Mouse (Mus musculus): ENCODE measurements around the gene Vmn1r90. TPM values are rescaled to one million over a fixed set of nuclear protein-coding genes. Genes with fewer than 3 reads are reported as not detected.
"Not testable (repeated sequence)": the region's sequence is repeated elsewhere in the genome, so short reads cannot be mapped to it uniquely, and the experiment has no call there.

Vmn1r90 gene
- polyA plus RNA-seq (2015; fragmentation: Nextera tagmentation; extraction: Ambion mirVana) = 0.17 and 0.30 TPM in 2 replicates

GRCm38 (mm10) chr7:14563406-14563805 lies at the start of gene Vmn1r90:
Gene Vmn1r90, minus strand, starts transcription at chr7:14563506.
- WGBS = 70% methylated on average over 1 of the region's 1 CpGs
- H3K4me2 ChIP-seq = no peak within 1 kb of the TSS

GRCm38 (mm10) chr7:14593009-14593408 lies 29.7 kb upstream of the Vmn1r90 start:
- H3K9me3 ChIP-seq; ATAC-seq (ENCODE audit: insufficient read depth, low FRiP score, low read depth); H3K4me2 ChIP-seq; H3K4me1 ChIP-seq; H3K9ac ChIP-seq; H3K27me3 ChIP-seq (replicated peaks); H3K36me3 ChIP-seq; H3K27ac ChIP-seq; H3K4me3 ChIP-seq (replicated peaks): not testable (repeated sequence)
- WGBS = 64% methylated on average over 8 of the region's 8 CpGs

More at GRCm38 (mm10) chr7:14563406-14563805, at the start of gene Vmn1r90:
- Histone ChIP-seq H3K9me3 (no peaks in the 10 kb centered on the region), H3K27me3 (replicated peaks) (no peaks in the 10 kb centered on the region), H3K9ac (no peak within 1 kb of the TSS), H3K4me3 (replicated peaks) (no peak within 1 kb of the TSS), H3K36me3 (no peaks in the 10 kb centered on the region), H3K4me1 (no peaks in the 10 kb centered on the region), H3K27ac (no peak within 1 kb of the TSS)
- no peak for ATAC-seq (ENCODE audit: insufficient read depth, low FRiP score, low read depth)

GRCm38 (mm10) chr7:14552284-14552683 lies 11.0 kb downstream of the Vmn1r90 start:
- 84% methylated on average over 1 of the region's 1 CpGs for WGBS
- Histone ChIP-seq H3K4me2 (no peak overlapping the region), H3K4me3 (replicated peaks) (no peak overlapping the region)

GRCm38 (mm10) chr7:14525280-14525679 lies 38.0 kb downstream of the Vmn1r90 start:
- Histone ChIP-seq H3K9ac (no peak overlapping the region), H3K36me3 (no peaks in the 10 kb centered on the region), H3K9me3 (no peaks in the 10 kb centered on the region), H3K4me2 (no peak overlapping the region), H3K4me1 (no peaks in the 10 kb centered on the region), H3K27me3 (replicated peaks) (no peaks in the 10 kb centered on the region), H3K4me3 (replicated peaks) (no peak overlapping the region), H3K27ac (no peak overlapping the region)
- ATAC-seq (ENCODE audit: insufficient read depth, low FRiP score, low read depth) = no peak
- 66% methylated on average over 1 of the region's 1 CpGs for WGBS

More at GRCm38 (mm10) chr7:14552284-14552683, 11.0 kb downstream of the Vmn1r90 start:
- ATAC-seq (ENCODE audit: insufficient read depth, low FRiP score, low read depth) = no peak
- no peak overlapping the region for H3K9ac ChIP-seq
- H3K27ac ChIP-seq = no peak overlapping the region
- H3K36me3 ChIP-seq = no peaks in the 10 kb centered on the region
- H3K27me3 ChIP-seq (replicated peaks) = no peaks in the 10 kb centered on the region
- H3K9me3 ChIP-seq = no peaks in the 10 kb centered on the region
- H3K4me1 ChIP-seq = no peaks in the 10 kb centered on the region

- Histone ChIP-seq H3K36me3 (no peaks in the 10 kb centered on the region), H3K9ac (no peak overlapping the region), H3K4me3 (replicated peaks) (no peak overlapping the region), H3K4me1 (no peaks in the 10 kb centered on the region), H3K27me3 (replicated peaks) (no peaks in the 10 kb centered on the region), H3K27ac (no peak overlapping the region), H3K4me2 (no peak overlapping the region), H3K9me3 (no peaks in the 10 kb centered on the region)
- 75% methylated on average over 1 of the region's 1 CpGs for WGBS
- no peak for ATAC-seq (ENCODE audit: insufficient read depth, low FRiP score, low read depth)
Measured at GRCm38 (mm10) chr7:14522636-14523035, 40.7 kb downstream of the Vmn1r90 start.

GRCm38 (mm10) chr7:14518301-14518700 lies 45.0 kb downstream of the Vmn1r90 start:
- no peaks in the 10 kb centered on the region for H3K27me3 ChIP-seq (replicated peaks)
- H3K4me1 ChIP-seq = no peaks in the 10 kb centered on the region
- H3K9ac ChIP-seq = no peak overlapping the region
- 67% methylated on average over 3 of the region's 3 CpGs for WGBS
- no peak overlapping the region for H3K27ac ChIP-seq
- no peaks in the 10 kb centered on the region for H3K36me3 ChIP-seq
- H3K9me3 ChIP-seq = no peaks in the 10 kb centered on the region
- no peak overlapping the region for H3K4me2 ChIP-seq
- no peak overlapping the region for H3K4me3 ChIP-seq (replicated peaks)
- ATAC-seq (ENCODE audit: insufficient read depth, low FRiP score, low read depth) = no peak

Other genes with a start within 250 kb of the Vmn1r90 start
- gene Obox8, start 229.9 kb downstream of the Vmn1r90 start, polyA plus RNA-seq (2015; fragmentation: Nextera tagmentation; extraction: Ambion mirVana) = not detected in 2 replicates
- gene Sult2a8, start 116.7 kb downstream of the Vmn1r90 start, polyA plus RNA-seq (2015; fragmentation: Nextera tagmentation; extraction: Ambion mirVana) = 0.14 and 0.72 TPM in 2 replicates
- gene Sult2a7, start 69.3 kb downstream of the Vmn1r90 start, polyA plus RNA-seq (2015; fragmentation: Nextera tagmentation; extraction: Ambion mirVana) = not detected in 2 replicates
- not detected in 2 replicates for gene Obox7, start 96.0 kb upstream of the Vmn1r90 start, polyA plus RNA-seq (2015; fragmentation: Nextera tagmentation; extraction: Ambion mirVana)